Mouse (Mus musculus) CH12.LX (cell line): Measurements from ENCODE around the gene Susd3. TPM values are rescaled to one million over a fixed set of nuclear protein-coding genes. Genes with fewer than 3 reads are reported as not detected.
A peak's percentile ranks its signal among the peaks of the same experiment; 100 is the strongest.

Source experiments
- DNase-seq: peaks from one replicate; pipeline ENCODE4 v3.0.0-alpha.2; 2013; ENCODE audit errors: extremely low read depth
- H3K27ac ChIP-seq: 2 replicates; pipeline ENCODE4 v1.5.1; 2012; ENCODE audit warnings: low read depth, mild to moderate bottlenecking, control low read depth, moderate library complexity; ENCODE audit not compliant: insufficient read depth
- H3K27me3 ChIP-seq: replicated peaks from 2 replicates; pipeline ENCODE3; 2012; ENCODE audit warnings: inconsistent platforms
- H3K36me3 ChIP-seq, 2 experiments: replicated peaks in 1 of 2; 2 replicates each; pipeline versions ENCODE3 to v1.6.1; 2012; ENCODE audit warnings: inconsistent platforms in 1 of 2, low read length in 1 of 2, mild to moderate bottlenecking in 1 of 2, mixed read lengths in 1 of 2, moderate library complexity in 1 of 2; ENCODE audit not compliant: control insufficient read depth in 1 of 2, insufficient read depth in 1 of 2
- H3K4me1 ChIP-seq, 2 experiments: 2 replicates each; pipeline ENCODE4 v1.6.1; 2012; ENCODE audit warnings: inconsistent platforms in 1 of 2, moderate library complexity in 1 of 2; ENCODE audit not compliant: insufficient read depth in 2 of 2, control insufficient read depth in 1 of 2
- H3K4me2 ChIP-seq: 2 replicates; pipeline ENCODE4 v1.6.1; 2012; ENCODE audit warnings: low read depth, mild to moderate bottlenecking, control low read depth; ENCODE audit not compliant: poor library complexity, insufficient read depth, severe bottlenecking
- H3K4me3 ChIP-seq, 3 experiments: fragments of 150-350 bp in 1 of 3; sonication (generic) in 1 of 3; replicated peaks in 1 of 3; 2 replicates each; pipeline versions ENCODE3 to v1.5.1; 2011 to 2012; ENCODE audit warnings: low read depth in 2 of 3, low read length in 2 of 3, mild to moderate bottlenecking in 2 of 3, moderate library complexity in 2 of 3, control low read depth in 1 of 3, improper control_type of control experiment in 1 of 3, inconsistent platforms in 1 of 3, mixed read lengths in 1 of 3; ENCODE audit not compliant: poor library complexity in 1 of 3
- H3K79me2 ChIP-seq: replicated peaks from 2 replicates; pipeline ENCODE4 v1.6.1; 2012; ENCODE audit warnings: mild to moderate bottlenecking, moderate library complexity; ENCODE audit not compliant: control insufficient read depth, poor library complexity, insufficient read depth, severe bottlenecking; ENCODE audit errors: extremely low read depth
- H3K9ac ChIP-seq: 2 replicates; pipeline ENCODE4 v1.6.1; 2012; ENCODE audit warnings: low read depth, mild to moderate bottlenecking, control low read depth, moderate library complexity; ENCODE audit not compliant: insufficient read depth
- H3K9me3 ChIP-seq: replicated peaks from 2 replicates; pipeline ENCODE3; 2012; ENCODE audit warnings: low read length, inconsistent platforms, mixed read lengths
- BHLHE40 ChIP-seq: IDR thresholded peaks from 2 replicates; pipeline ENCODE4 v1.6.1; 2011; ENCODE audit warnings: mild to moderate bottlenecking, low read depth, low read length, improper control_type of control experiment
- IRF4 ChIP-seq: IDR thresholded peaks from 2 replicates; pipeline ENCODE4 v1.6.1; 2014; ENCODE audit warnings: low read depth, mild to moderate bottlenecking, inconsistent platforms, low read length, improper control_type of control experiment
- MAFK ChIP-seq: IDR thresholded peaks from 2 replicates; pipeline ENCODE4 v1.6.1; 2011; ENCODE audit warnings: low read length, improper control_type of control experiment; ENCODE audit not compliant: insufficient replicate concordance
- MAX ChIP-seq: IDR thresholded peaks from 2 replicates; pipeline ENCODE4 v1.6.1; 2011; ENCODE audit warnings: low read length, improper control_type of control experiment
- MAZ ChIP-seq: IDR thresholded peaks from 2 replicates; pipeline ENCODE4 v1.6.1; 2012; ENCODE audit warnings: low read depth, mild to moderate bottlenecking, inconsistent platforms, low read length, improper control_type of control experiment, moderate library complexity
- MYC ChIP-seq: IDR thresholded peaks from 2 replicates; pipeline ENCODE4 v1.6.1; 2011; ENCODE audit warnings: low read depth, mild to moderate bottlenecking, improper control_type of control experiment, low read length
- PAX5 ChIP-seq: IDR thresholded peaks from 2 replicates; pipeline ENCODE4 v1.6.1; 2012; ENCODE audit warnings: low read length, inconsistent platforms, mixed read lengths
- POLR2AphosphoS2 ChIP-seq: IDR thresholded peaks from 2 replicates; pipeline ENCODE4 v1.6.1; 2011; ENCODE audit warnings: low read depth, low read length, improper control_type of control experiment
- RAD21 ChIP-seq: IDR thresholded peaks from 2 replicates; pipeline ENCODE4 v1.6.1; 2011; ENCODE audit warnings: low read depth, mild to moderate bottlenecking, low read length, improper control_type of control experiment, moderate library complexity
- SMC3 ChIP-seq: IDR thresholded peaks from 2 replicates; pipeline ENCODE4 v1.6.1; 2011; ENCODE audit warnings: low read depth, low read length, improper control_type of control experiment
- TCF12 ChIP-seq: IDR thresholded peaks from 2 replicates; pipeline ENCODE4 v1.6.1; 2014; ENCODE audit warnings: low read depth, mild to moderate bottlenecking, inconsistent platforms, low read length, improper control_type of control experiment
- UBTF ChIP-seq: IDR thresholded peaks from 2 replicates; pipeline ENCODE4 v1.6.1; 2012; ENCODE audit warnings: low read depth, mild to moderate bottlenecking, inconsistent platforms, low read length, improper control_type of control experiment, moderate library complexity
- USF2 ChIP-seq: conservative IDR thresholded peaks from 2 replicates; pipeline ENCODE4 v1.6.1; 2011; ENCODE audit warnings: low read depth, low read length, improper control_type of control experiment
- ZNF384 ChIP-seq: IDR thresholded peaks from 2 replicates; pipeline ENCODE4 v1.6.1; 2012; ENCODE audit warnings: low read depth, low read length, improper control_type of control experiment, inconsistent platforms
- dilution Hi-C: fragments of 300-500 bp; cut with MboI; formaldehyde crosslinking; loops from 2 replicates; pipeline ENCODE4 v1.14.3; 2020; ENCODE audit warnings: low sequenced_read_pairs; ENCODE audit not compliant: extremely low pct_unique_long_range_greater_than_20kb, extremely low pct_ligation_motif_present
- in situ Hi-C: fragments of 300-500 bp; cut with MboI; formaldehyde crosslinking; loops from 3 replicates; pipeline ENCODE4 v1.14.3; 2019; ENCODE audit warnings: low sequenced_read_pairs, low pct_ligation_motif_present, low pct_unique_long_range_greater_than_20kb, mixed read lengths
- polyA plus RNA-seq: library from polyadenylated mRNA; unstranded; fragments of >175 nt; gene quantifications from 2 replicates; pipeline ENCODE4 v1.2.1, GENCODE M21; 2012; ENCODE audit warnings: low read depth; ENCODE audit not compliant: insufficient read length
- total RNA-seq, 2 experiments: library from RNA; depleted of rRNA; stranded (reverse); fragments of 300-350 nt in 1 of 2; fragments of >200 nt in 1 of 2; gene quantifications; 2 replicates each; pipeline ENCODE4 v1.2.3; 2012 to 2014

Gene Susd3
- total and polyA plus RNA-seq, 3 experiments, result 6.0 to 19.0 (median 12.0) TPM

DNA sequence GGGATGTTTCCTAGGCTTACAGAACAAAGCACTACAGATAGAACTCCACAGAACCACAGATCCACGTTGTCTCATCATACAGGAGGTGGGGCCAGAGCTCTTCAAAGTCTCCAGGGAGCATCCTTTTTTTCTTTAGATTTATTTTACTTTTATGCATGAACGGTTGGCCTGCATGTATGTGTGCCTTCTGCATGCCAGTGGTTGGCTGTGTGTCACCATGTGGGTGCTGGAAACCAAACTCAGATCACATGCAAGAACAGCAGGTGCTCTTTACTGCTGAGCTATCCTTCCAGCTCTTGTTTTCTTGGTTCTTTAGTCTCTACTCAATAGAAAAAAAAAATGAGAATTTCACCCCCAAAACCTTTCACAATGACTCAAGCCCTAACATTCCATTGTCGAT lies 417 bp upstream of the Susd3 start:
- DNase-seq, result no peak
- H3K79me2 ChIP-seq, result no peaks in the 10 kb centered on the region
- H3K36me3 ChIP-seq, result no peaks in the 10 kb centered on the region
- H3K27ac ChIP-seq, result no peak overlapping the region
- TF ChIP-seq BHLHE40 (peak; percentile 59), ZNF384 (peak; percentile 67; the same call in 1 of the 2 replicates), MAZ (no peak), IRF4 (0 out of 2 replicates have a peak, but pooled peaks have one; percentile 26), MYC (no peak), MAFK (no peak), TCF12 (no peak)
- TF ChIP-seq, all 38 proteins: peak for 3
- H3K4me2 ChIP-seq, result no peak overlapping the region
- H3K9ac ChIP-seq, result no peak overlapping the region
- in situ Hi-C loops, result no loop called here
- H3K4me1 ChIP-seq, result peaks cover 31 to 53% of the 10 kb centered on the region in 2 experiments
- H3K27me3 ChIP-seq, result no peaks in the 10 kb centered on the region
- no peak overlapping the region for H3K4me3 ChIP-seq
- dilution Hi-C loops, result no loop called here
- peaks cover 15% of the 10 kb centered on the region for H3K9me3 ChIP-seq

DNA sequence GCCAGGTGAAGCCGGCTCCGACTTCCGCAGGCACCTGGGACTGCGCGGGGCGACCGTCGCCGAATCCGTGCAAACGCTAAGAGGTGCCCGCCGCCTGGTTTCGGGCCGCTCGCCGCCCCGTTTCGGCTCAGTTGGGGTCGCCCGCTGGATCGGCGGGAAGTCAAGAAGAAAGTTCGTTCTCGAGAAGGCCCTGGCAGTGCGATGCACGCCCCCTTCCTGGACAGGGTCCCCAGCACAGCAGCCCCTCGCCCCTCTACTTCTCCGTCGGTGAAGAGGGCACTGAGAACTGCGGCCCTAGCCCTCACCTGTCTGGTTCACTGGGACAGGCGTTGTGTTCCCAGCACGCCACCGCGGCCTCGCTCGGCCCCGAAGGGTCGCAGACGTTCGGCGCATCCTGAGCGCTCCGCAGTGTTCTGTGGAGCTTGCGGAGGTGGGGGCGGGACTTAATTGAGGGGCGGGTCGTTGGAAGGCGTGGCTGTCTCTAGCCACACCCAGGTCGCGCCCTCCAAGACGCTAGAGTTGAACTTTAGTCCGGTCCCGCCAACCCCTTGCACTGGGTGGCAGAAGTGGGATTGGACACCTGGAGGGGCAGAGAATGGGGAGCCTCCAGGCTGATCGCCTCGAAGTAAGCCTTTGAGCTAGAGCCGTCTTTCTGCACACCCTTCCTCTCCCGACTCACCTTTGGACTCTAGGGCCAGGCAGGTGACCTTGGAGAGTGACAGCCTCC lies 603 bp downstream of the Susd3 start:
- in situ Hi-C loops, result no loop called here
- H3K9ac ChIP-seq, result no peak overlapping the region
- TF ChIP-seq UBTF (no peak), SMC3 (no peak), USF2 (no peak), MYC (no peak)
- no peak overlapping the region for H3K27ac ChIP-seq
- peak overlapping the region; percentile 74 for H3K4me2 ChIP-seq
- no peaks in the 10 kb centered on the region for H3K79me2 ChIP-seq
- DNase-seq, result no peak
- H3K9me3 ChIP-seq, result peaks cover 15% of the 10 kb centered on the region
- dilution Hi-C loops, result no loop called here
- H3K27me3 ChIP-seq, result no peaks in the 10 kb centered on the region
- H3K4me1 ChIP-seq, result peaks cover 34 to 58% of the 10 kb centered on the region in 2 experiments
- H3K36me3 ChIP-seq, result no peaks in the 10 kb centered on the region
- peak overlapping the region in 2 of 3 experiments; percentile 41 to 65 for H3K4me3 ChIP-seq

DNA sequence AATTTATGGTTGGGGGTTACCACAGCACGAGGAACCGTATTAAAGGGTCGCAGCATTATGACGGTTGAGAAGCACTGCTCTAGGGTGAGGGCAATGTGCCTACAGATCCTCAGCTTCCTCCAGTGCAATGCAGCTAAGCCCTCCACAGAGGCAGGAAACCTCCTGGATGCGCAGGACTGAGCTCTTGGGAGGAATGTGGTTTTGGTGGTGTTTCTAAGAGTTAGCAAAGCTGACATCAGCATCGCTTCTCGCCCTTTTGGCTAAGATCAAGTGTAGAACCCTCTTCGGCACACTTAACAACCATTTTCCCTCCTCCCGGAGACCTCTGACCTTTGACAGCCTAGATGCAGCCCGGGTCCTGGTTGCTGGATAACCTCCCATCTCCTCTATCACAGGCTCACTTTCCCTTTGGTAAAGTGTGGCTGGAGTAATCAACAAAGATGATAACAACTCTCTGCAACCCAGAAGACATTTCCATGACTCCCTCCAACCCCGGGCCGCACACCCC lies 1.2 kb downstream of the Susd3 start:
- no peak overlapping the region for H3K27ac ChIP-seq

More for the DNA sequence above, 1.2 kb downstream of the Susd3 start:
- Histone ChIP-seq H3K4me1 (peaks cover 36 to 56% of the 10 kb centered on the region in 2 experiments), H3K4me2 (peak overlapping the region; percentile 74; the same call in 1 of the 2 replicates), H3K36me3 (no peaks in the 10 kb centered on the region), H3K79me2 (no peaks in the 10 kb centered on the region), H3K27me3 (no peaks in the 10 kb centered on the region), H3K9me3 (peaks cover 15% of the 10 kb centered on the region), H3K9ac (no peak overlapping the region), H3K4me3 (peak overlapping the region in 1 of 3 experiments; percentile 65)
- DNase-seq, result no peak
- in situ Hi-C loops (no loop called here), dilution Hi-C loops (no loop called here)
- TF ChIP-seq BHLHE40 (no peak), MAFK (no peak), RAD21 (no peak), PAX5 (no peak), MAX (no peak), POLR2AphosphoS2 (no peak)
